Comparison of ENCODE assay signal across 8 mouse cellular contexts in genomic region chr7:134669474-134670311, GRCm38 (mm10). TPM values are rescaled to one million over a fixed set of nuclear protein-coding genes. Genes with fewer than 3 reads are reported as not detected.
A peak's percentile ranks its signal among the peaks of the same experiment; 100 is the strongest.
DNase-seq lines count a peak whose midpoint lies in the region; ATAC-seq and TF ChIP-seq lines count a peak whose summit lies in the region.

No protein-coding gene starts in this region.

- H3K4me3 ChIP-seq in kidney, postnatal 0 days (replicated peaks; ENCODE audit: low read depth, low read length) = peak overlapping the region; percentile 73
- H3K4me3 ChIP-seq in forebrain, embryonic 12.5 days (replicated peaks) = peak overlapping the region; percentile 58
- peak overlapping the region; percentile 67 for H3K4me3 ChIP-seq in liver, embryonic 11.5 days (ENCODE audit: low read depth, low read length)
- peak overlapping the region; percentile 64 for H3K4me3 ChIP-seq in neural tube, embryonic 15.5 days (replicated peaks)

- 84% methylated on average over 14 of the region's 14 CpGs for WGBS in kidney, postnatal 0 days
- 92% methylated on average over 14 of the region's 14 CpGs for WGBS in forebrain, embryonic 12.5 days
- WGBS in liver, embryonic 11.5 days = 75% methylated on average over 14 of the region's 14 CpGs
- WGBS in neural tube, embryonic 15.5 days = 92% methylated on average over 14 of the region's 14 CpGs

- no peak for DNase-seq in kidney, postnatal 0 days (ENCODE audit: low spot score)
- no peak for DNase-seq in kidney, adult 18-20 months
- DNase-seq in liver, embryonic 11.5 days (ENCODE audit: low spot score) = no peak
- DNase-seq in adrenal gland, postnatal 14 days = no peak
- DNase-seq in adrenal gland, postnatal 4 days (ENCODE audit: low spot score in 2 of 2) = no peak
- DNase-seq in cerebellum, adult 9-11 months = no peak

- H3K4me2 ChIP-seq in kidney, postnatal 0 days (ENCODE audit: low read length) = peak overlapping the region; percentile 81
- H3K4me2 ChIP-seq in forebrain, embryonic 12.5 days = peak overlapping the region; percentile 92
- peak overlapping the region; percentile 72 for H3K4me2 ChIP-seq in liver, embryonic 11.5 days
- peak overlapping the region; percentile 99 for H3K4me2 ChIP-seq in neural tube, embryonic 15.5 days

- H3K27ac ChIP-seq in kidney, postnatal 0 days = 0 out of 2 replicates have a peak overlapping the region, but pooled peaks have one; percentile 95
- no peak overlapping the region for H3K27ac ChIP-seq in forebrain, embryonic 12.5 days
- H3K27ac ChIP-seq in liver, embryonic 11.5 days (ENCODE audit: low read depth, low read length) = no peak overlapping the region
- no peak overlapping the region for H3K27ac ChIP-seq in neural tube, embryonic 15.5 days (replicated peaks)

- no peak for TF ChIP-seq CTCF in kidney, postnatal 0 days (IDR thresholded peaks at IDR 0.05; ENCODE audit: low read depth)

- H3K9ac ChIP-seq in kidney, postnatal 0 days (ENCODE audit: low read depth, low read length) = peak overlapping the region; percentile 95
- peak overlapping the region; percentile 80; the same call in 1 of the 2 replicates for H3K9ac ChIP-seq in forebrain, embryonic 12.5 days
- H3K9ac ChIP-seq in liver, embryonic 11.5 days (ENCODE audit: low read depth, low read length) = peak overlapping the region; percentile 80
- H3K9ac ChIP-seq in neural tube, embryonic 15.5 days (replicated peaks) = peak overlapping the region; percentile 60; the same call in 1 of the 2 replicates

- H3K36me3 ChIP-seq in kidney, postnatal 0 days (ENCODE audit: insufficient read depth, low read length) = no peaks in the 10 kb centered on the region
- no peaks in the 10 kb centered on the region for H3K36me3 ChIP-seq in forebrain, embryonic 12.5 days (replicated peaks)
- H3K36me3 ChIP-seq in liver, embryonic 11.5 days (ENCODE audit: control insufficient read depth, insufficient read depth, low read length) = no peaks in the 10 kb centered on the region
- H3K36me3 ChIP-seq in neural tube, embryonic 15.5 days = no peaks in the 10 kb centered on the region

- ATAC-seq in kidney, postnatal 0 days (replicated peaks; ENCODE audit: low FRiP score, low read depth) = no peak
- no peak for ATAC-seq in forebrain, embryonic 12.5 days (ENCODE audit: low FRiP score)
- no peak for ATAC-seq in liver, embryonic 11.5 days (replicated peaks; ENCODE audit: low FRiP score)
- peak; percentile 42; the same call in 1 of the 2 replicates for ATAC-seq in neural tube, embryonic 15.5 days (ENCODE audit: low FRiP score)

- H3K27me3 ChIP-seq in kidney, postnatal 0 days (ENCODE audit: insufficient read depth, low read length) = no peaks in the 10 kb centered on the region
- peaks cover 26% of the 10 kb centered on the region for H3K27me3 ChIP-seq in forebrain, embryonic 12.5 days
- H3K27me3 ChIP-seq in liver, embryonic 11.5 days (replicated peaks; ENCODE audit: control insufficient read depth, insufficient read depth, low read length) = peaks cover 17% of the 10 kb centered on the region
- peaks cover 34% of the 10 kb centered on the region for H3K27me3 ChIP-seq in neural tube, embryonic 15.5 days (replicated peaks)

- peaks cover 31% of the 10 kb centered on the region for H3K4me1 ChIP-seq in kidney, postnatal 0 days (replicated peaks; ENCODE audit: insufficient read depth, low read length)
- H3K4me1 ChIP-seq in forebrain, embryonic 12.5 days = peaks cover 21% of the 10 kb centered on the region
- no peaks in the 10 kb centered on the region; the same call in 1 of the 2 replicates for H3K4me1 ChIP-seq in liver, embryonic 11.5 days (replicated peaks; ENCODE audit: control insufficient read depth, insufficient read depth, low read length)
- peaks cover 35% of the 10 kb centered on the region for H3K4me1 ChIP-seq in neural tube, embryonic 15.5 days

- no peaks in the 10 kb centered on the region for H3K9me3 ChIP-seq in kidney, postnatal 0 days (replicated peaks; ENCODE audit: low read length)
- no peaks in the 10 kb centered on the region for H3K9me3 ChIP-seq in forebrain, embryonic 12.5 days
- no peaks in the 10 kb centered on the region for H3K9me3 ChIP-seq in liver, embryonic 11.5 days (ENCODE audit: control insufficient read depth, low read length)
- H3K9me3 ChIP-seq in neural tube, embryonic 15.5 days (replicated peaks) = no peaks in the 10 kb centered on the region

RNA-seq across cellular contexts. Expression of gene Dock1, which starts 0.8 kb away (rescaled TPM):
- polyA plus RNA-seq in kidney, postnatal 0 days (2015; fragmentation: Nextera tagmentation; extraction: Ambion mirVana) = 23.9 and 27.6 TPM in 2 replicates
- polyA plus RNA-seq in forebrain, embryonic 12.5 days (2016; fragmentation: Nextera tagmentation; extraction: Ambion mirVana) = 23.3 and 24.4 TPM in 2 replicates
- polyA plus RNA-seq in liver, embryonic 11.5 days (2014; fragmentation: Nextera tagmentation; extraction: Ambion mirVana) = 15.9 and 17.2 TPM in 2 replicates
- polyA plus RNA-seq in neural tube, embryonic 15.5 days (2015; fragmentation: Nextera tagmentation; extraction: Ambion mirVana) = 5.7 and 9.2 TPM in 2 replicates
- total RNA-seq in adrenal gland, postnatal 14 days (2021) = 117 and 125 TPM in 2 replicates
- 100 to 1,000 TPM; 146 to 153 TPM for total RNA-seq in adrenal gland, postnatal 4 days (2021)
